Mouse (Mus musculus) adrenal gland, adult 2 months (tissue): ENCODE data around the gene Apba2. TPM values are rescaled to one million over a fixed set of nuclear protein-coding genes. Genes with fewer than 3 reads are reported as not detected.

Source experiments
- polyA plus RNA-seq: library from polyadenylated mRNA; depleted of rRNA; stranded (reverse); fragments of >200 nt; gene quantifications from 2 replicates; pipeline ENCODE4 v1.2.3, GENCODE M21; 2012; rRNA removed
- total RNA-seq, 2 experiments: library from RNA; stranded (reverse); gene quantifications; 2 replicates each; pipeline ENCODE4 v1.2.3; 2021

Gene Apba2
- total and polyA plus RNA-seq, 3 experiments: 0.31 to 0.48 TPM; not detected in 1

Other genes starting within 250 kb of the Apba2 start
- 10 to 100 TPM; 27.3 to 29.0 TPM for gene Mtmr10, start 214.1 kb upstream of the Apba2 start, total RNA-seq
- gene Mtmr10, start 214.1 kb upstream of the Apba2 start, polyA plus RNA-seq: 4.2 and 5.2 TPM in 2 replicates
- gene Fan1, start 127.6 kb upstream of the Apba2 start, total RNA-seq: 1 to 10 TPM; 4.7 to 8.9 TPM
- gene Fan1, start 127.6 kb upstream of the Apba2 start, polyA plus RNA-seq: 2.0 and 2.6 TPM in 2 replicates
- gene Mphosph10, start 109.4 kb upstream of the Apba2 start, total RNA-seq: 10 to 100 TPM; 23.8 to 34.2 TPM
- gene Mphosph10, start 109.4 kb upstream of the Apba2 start, polyA plus RNA-seq: 0.06 and 0.10 TPM in 2 replicates
- gene Mcee, start 109.1 kb upstream of the Apba2 start, total RNA-seq: 10 to 100 TPM; 77.1 to 93.6 TPM
- gene Mcee, start 109.1 kb upstream of the Apba2 start, polyA plus RNA-seq: 9.4 and 12.9 TPM in 2 replicates